Mouse (Mus musculus): ENCODE results near the gene Tbc1d8.
A peak's percentile ranks its signal among the peaks of the same experiment; 100 is the strongest.

The Tbc1d8 gene

DNA sequence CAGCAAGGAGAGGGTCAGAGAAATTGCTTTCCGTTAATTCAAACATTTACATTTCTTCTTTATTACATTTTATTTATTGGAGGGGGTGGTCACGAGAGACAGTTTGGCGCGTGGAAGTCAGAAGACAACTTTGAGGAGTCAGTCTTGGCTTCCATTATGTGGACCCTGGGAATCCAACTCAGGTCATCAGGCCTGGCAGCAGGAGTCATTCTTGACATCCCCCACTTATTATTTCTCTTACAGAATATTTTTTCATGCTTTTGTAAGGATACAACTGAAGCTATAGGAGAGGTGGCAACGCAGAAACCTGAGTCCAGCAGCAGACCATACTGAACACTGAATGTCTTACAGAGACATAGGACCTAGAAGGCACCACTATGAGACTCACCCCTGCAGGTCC lies 699 bp upstream of the Tbc1d8 start:
- peak in 1 of 2 experiments; percentile 44 for DNase-seq (ENCODE audit: inconsistent age in 2 of 2, low spot score in 1 of 2)

DNA sequence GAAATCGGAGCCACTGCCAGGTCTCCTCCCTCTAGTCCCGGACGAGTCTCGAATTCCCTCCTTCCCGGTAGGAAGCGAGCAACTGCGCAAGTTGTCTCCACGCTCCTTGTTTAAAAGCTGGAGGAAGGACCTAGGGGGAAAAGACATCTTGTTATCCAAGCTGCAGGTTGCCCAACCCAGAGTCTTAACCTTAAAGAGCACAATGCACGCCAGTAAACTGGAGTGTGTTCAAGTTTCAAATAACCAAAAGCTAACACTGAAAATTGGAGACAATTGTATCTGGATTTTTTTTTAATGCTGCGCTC lies 293 bp upstream of the Tbc1d8 start:
- DNase-seq (ENCODE audit: inconsistent age in 2 of 2, low spot score in 1 of 2), result no peak

DNA sequence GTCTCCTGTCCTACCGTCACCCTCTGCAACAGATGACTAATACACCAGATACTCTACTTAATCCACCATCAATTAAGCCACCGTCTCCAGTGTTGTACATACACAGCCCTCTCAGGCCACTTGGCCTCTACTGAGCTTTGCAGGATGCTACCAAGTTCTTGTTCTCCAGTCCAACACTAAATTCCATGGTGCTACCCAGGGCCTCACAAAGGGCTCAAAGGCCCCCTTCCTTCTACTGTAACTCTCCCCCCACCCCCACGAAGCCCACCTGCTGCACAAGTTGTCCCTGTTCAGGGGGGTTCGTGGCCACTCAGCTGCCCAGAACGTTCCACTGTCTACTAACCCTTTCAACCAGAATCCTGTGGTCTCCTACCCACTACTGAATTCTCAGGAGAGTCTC lies 1.5 kb downstream of the Tbc1d8 start:
- no peak for DNase-seq (ENCODE audit: inconsistent age in 2 of 2, low spot score in 1 of 2)

DNA sequence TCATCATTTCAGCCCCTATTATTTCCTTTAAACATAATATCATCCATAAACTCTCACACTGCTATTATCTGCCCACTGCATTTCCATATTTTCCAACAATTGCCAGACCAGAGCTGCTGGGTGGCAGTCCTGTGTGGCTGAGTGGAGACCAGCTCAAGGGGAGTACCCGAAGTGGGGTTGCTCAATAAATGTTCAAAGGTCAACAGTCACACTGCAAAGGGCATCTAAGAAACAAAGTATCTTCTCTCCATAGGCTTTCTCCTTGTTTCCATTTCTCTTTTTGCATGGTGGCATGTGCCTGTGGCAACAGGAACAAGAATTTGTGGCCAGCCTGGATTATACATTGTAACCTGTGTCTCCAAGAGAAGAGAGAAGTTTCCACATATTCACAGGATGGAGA lies 2.2 kb downstream of the Tbc1d8 start:
- DNase-seq (ENCODE audit: inconsistent age in 2 of 2, low spot score in 1 of 2), result no peak

DNA sequence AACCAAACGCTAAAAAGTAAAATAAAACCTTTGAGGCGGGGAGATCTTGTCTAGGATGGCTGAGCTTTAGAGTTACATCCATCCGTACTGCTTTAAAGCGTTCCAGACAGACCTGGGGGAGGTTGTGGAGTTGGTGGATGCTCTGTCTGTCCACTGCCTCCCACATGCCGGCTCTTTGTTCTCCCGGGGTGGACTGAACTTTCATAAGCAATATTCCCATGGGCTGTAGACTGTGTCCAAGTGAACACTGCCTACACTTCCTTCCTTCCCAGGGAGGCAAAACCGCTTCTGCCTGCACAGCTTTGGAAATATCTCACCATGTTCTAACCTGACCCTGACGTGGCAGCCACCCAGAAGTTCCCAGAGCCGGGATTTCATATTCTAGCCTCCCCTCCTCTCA lies 4.0 kb downstream of the Tbc1d8 start:
- no peak for DNase-seq (ENCODE audit: inconsistent age in 2 of 2, low spot score in 1 of 2)

DNA sequence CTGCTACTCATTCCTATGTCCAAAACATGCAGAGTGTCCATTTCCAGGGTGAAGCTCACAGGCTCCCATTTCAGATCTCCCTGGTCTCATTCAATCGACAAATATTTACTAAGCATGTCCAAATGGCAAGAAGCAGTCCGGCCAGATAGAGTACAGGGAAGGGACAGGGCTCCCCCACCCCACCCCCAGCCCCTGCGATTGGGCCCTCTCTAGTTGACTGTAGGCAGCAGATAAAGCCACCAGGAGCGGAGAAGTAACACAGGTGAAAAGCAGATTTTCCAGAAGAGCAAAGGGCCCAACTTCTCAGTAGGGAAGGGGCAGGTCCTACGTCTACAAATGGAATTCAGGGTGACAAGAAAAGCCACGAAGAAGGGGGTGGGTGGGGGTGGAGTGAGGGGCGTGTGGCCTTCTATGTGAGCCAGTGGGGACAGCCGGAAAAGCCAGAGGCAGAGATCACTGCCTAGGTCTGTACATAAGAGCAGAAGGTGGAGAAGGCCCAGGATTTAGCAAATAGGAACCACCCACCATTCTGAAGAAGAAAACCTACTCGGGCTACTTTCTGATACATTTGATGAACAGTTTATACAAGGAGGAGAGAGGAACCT lies 7.2 kb downstream of the Tbc1d8 start:
- DNase-seq (ENCODE audit: inconsistent age in 2 of 2, low spot score in 1 of 2), result no peak

DNA sequence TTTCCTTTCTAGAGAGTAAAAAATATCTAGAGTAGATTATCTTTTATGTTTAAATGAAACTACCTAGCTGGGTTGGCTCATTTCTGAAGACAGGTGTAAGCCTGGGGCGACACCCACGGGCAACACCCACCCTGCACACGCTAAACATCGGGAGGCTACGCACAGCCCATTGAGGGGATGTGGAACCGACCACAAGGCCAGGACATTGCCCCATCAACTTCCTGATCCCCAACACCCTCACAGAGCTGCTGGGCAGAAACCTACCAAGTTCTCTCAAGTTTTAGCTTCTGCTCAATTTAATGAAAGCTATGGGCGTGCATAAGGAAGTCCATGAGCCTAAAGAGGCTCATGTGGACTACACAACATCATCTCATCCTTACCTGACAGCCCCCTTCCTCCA lies 9.6 kb downstream of the Tbc1d8 start:
- DNase-seq (ENCODE audit: inconsistent age in 2 of 2, low spot score in 1 of 2), result no peak

DNA sequence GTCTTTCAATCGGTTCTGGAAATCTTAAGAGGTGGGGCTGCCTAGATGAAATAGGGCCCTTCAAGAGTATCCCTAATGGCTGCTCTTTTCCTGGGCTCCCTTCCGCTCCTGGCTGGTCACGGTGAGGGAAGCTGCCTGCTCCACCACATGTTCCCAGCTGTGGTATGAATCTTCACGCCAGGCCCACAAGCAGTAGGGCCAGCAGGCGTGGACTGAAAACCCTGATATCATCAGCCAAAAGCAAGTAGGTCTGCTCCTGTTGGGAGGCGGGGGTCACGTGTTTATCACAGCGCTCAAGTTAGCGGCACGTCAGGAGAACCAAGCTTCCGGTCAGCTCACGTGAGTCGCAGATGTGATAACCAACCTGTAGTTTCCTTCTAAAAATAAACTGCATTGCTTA lies 12.0 kb downstream of the Tbc1d8 start:
- DNase-seq (ENCODE audit: inconsistent age in 2 of 2, low spot score in 1 of 2), result no peak

DNA sequence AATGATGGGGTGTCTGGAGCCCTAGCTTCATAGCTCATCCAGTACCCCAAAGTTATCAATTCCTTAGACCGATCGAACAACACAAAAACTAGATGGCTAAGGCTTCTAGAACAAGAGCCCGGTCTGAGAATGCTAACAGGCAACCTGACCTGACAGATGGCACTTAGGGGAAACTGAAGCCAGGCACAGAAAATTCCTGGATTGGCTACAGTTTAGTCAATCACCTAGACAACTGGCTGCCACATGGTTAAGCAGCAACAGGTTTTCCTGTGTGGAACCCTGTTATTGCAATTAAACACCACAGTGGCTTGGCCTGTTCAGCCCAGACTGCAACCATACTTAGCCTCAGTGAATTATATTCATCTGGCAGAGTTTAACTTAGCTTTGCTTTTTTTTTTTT lies 13.8 kb downstream of the Tbc1d8 start:
- no peak for DNase-seq (ENCODE audit: inconsistent age in 2 of 2, low spot score in 1 of 2)

DNA sequence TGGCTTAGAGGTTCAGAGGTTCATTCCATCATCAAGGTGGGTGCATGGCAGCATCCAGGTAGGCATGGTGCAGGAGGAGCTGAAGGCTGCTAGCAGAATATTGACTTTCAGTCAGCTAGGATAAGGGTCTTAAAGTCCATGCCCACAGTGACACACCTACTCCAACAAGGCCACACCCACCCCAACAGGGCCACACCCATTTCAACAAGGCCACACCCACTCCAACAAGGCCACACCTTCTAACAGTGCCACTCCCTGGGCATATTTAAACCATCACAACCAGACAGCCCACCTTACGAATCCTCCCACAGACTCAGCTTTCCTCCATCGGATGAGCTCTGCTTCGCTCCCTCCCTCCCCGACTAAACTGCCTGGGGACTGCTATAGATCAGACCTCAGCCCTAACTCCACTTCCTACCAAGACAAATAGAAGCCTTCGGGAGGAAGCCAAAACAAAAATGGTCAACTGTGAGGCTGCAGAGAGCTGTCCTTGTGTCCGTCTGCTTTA lies 15.6 kb downstream of the Tbc1d8 start:
- no peak for DNase-seq (ENCODE audit: inconsistent age in 2 of 2, low spot score in 1 of 2)

DNA sequence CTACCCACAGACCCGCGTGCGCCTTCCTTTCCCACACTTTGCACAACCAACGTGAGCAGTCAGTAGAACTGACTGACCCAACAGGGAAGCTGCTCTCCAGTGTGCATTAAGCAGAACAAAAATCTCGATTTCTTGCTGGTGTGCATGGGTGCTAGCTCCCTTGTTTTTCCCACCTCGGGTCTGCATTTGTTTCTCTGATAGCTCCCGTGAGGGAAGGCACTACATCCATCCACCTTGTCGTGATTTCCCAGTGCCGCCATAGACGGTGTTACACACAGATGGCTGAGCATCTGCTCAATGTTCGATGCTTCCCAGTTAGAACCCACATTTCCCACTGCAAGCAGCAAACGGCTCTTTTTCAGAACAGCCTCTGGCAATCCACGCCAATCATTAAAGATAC lies 16.5 kb downstream of the Tbc1d8 start:
- DNase-seq (ENCODE audit: inconsistent age in 2 of 2, low spot score in 1 of 2), result no peak

DNA sequence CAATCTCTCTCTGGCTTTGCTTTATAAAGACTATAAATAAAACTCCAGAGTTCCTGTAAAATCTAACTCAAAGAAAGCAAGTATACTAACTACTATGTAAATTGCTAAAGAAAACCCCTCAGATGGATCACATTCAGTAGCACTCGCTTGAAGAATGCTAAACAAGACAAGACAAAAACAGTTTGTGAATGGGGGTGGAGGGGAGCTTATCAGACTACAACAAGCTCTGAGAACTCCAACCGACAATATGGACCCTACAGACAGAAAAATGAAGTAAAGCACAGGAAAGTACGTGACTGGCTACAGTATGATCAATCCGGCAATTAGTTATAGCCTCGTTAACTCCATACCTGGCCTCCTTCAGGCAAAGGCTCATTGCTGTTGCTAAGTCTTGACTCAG lies 18.1 kb downstream of the Tbc1d8 start:
- no peak for DNase-seq (ENCODE audit: inconsistent age in 2 of 2, low spot score in 1 of 2)

DNA sequence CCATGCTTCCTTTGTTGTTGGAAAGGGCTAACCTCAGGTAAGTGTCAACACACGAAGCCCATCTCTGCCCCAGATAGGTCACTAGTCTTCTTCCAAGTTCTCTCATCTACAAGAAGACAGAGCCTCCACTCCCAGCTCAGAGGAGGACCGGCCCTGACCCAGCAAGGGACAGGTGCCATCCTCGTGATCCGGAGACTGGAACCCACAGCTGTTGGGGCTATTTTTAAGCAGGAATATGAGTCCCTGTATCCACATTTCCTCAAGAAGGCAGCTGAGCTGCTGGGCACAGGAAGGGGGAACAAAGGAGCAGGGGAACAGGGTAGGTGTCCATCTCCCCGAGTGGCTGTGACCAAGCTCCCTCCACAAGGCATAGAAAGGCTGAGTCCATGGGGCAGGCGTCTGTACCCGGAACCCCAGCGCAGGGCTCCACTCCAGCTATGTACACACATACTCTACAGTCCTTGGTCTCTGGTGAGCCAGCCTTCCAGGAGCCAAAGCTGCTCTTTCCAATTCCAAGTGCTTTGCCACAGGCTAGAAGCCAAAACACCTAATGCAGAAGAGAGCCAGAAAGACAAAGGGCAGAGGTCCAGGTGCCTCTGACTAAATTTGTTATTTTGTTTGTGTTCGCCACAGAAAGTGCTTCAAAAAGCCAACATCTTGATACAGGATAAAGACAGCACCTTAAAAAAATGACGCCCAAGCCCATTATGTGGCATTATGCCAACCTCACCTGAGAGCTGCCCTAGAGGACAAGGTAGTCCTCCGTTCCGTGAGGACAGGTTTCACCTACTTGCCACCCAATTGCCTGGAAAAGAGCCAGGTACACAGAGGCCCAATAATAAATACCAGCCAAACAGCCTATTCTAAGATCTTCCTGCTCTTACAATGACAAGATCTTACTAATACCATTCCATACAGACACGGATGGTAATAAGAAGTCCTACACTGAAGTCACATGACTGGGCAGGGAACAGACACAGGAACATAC lies 20.4 kb downstream of the Tbc1d8 start:
- no peak for DNase-seq (ENCODE audit: inconsistent age in 2 of 2, low spot score in 1 of 2)

DNA sequence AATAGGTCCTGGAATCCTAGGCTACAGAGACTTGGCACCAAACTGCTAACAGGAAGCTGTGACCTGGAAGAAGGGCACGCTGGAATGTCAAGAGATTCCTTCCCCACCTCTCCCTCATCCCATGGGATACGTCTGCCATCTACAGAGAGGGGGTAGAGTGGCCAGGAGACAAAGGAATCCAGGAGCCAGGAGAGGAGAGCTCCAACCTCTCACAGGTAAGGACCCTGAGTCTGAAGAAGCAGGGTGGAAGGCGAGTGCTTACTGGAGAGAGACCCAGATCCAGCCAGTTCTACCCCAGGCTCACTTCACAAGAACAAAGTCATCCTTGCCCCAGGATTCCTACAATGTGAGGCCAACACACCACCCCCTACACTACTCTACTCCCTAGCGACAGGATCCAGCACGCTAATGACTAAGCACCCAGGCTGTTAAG lies 22.1 kb downstream of the Tbc1d8 start:
- DNase-seq (ENCODE audit: inconsistent age in 2 of 2, low spot score in 1 of 2), result no peak

DNA sequence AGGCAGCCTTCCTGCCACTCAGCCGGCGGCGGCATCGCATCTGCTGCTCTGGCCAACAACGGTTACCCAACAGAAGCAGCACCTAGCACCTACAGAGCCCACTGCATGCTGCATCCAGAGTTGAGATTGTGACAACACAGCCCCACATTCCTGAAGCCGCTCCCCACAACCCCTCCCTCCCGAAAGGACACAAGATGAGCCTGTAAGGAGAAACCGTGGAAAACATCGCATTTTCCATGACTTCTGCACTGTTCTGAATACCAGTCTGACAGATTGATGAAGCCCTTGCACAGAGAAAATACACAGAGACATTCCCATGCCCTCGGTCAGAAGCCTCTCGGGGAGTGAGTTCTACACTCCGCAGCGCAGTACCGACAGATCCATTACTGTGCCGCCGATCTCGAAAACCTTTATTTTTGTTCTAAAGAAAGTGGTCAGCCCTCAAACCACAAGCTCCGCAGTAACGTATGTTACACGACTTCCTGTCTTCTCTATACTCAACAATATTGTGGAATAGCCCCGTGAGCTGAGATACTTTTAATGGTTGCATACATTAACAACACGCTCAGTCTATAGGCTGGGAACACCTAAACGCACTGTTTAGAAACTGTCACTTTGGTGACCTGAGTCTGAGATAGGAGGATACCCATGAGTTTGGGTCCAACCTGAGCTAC lies 23.1 kb downstream of the Tbc1d8 start:
- DNase-seq (ENCODE audit: inconsistent age in 2 of 2, low spot score in 1 of 2), result no peak

DNA sequence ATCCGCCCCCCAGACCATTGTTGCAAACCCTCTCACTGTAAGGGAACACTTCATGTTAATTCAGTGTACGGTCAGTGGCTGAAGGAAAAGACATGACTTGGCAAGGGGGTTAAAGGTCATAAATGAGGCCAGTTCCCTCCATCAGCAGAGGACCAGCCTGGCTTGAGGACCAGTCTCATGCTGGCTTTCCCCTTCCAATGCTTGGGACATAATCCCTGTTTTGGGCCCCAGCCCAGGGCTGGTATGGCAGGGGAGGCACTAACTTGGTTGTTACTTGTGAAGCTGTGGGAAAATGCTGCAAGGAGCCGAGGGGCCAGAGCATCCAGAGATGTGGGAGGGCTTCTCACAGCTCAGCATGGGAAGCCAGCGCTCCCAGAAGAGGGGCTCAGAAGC lies 23.8 kb downstream of the Tbc1d8 start:
- no peak for DNase-seq (ENCODE audit: inconsistent age in 2 of 2, low spot score in 1 of 2)

DNA sequence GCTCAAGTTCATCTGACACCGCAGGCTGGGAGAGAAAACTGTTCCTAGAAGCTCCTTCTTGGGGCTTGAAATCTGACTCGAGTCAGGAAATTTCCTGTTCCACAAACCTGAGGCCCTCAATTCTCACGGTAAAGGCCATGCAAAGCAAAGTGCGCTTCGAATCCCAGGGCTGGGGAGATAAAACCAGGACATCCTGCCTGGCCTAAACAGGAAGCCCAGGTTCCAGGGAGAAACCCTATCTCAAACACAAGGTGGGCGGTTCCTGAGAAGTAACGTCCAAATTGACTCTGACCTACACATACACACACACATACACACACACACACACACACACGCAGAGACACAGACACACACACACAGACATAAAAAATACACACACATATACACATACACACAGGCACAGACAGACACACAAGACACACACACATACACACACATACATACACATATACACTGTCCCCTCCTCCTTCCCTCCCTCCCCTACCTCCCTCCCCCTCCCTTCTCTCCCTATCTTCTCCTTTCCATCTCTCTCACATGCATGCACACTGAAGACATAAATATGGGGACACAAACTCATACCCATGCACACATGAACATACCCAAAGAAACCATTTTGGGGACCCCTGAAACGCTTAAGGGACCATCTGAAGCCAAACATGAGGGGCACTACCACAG lies 24.3 kb downstream of the Tbc1d8 start:
- DNase-seq (ENCODE audit: inconsistent age in 2 of 2, low spot score in 1 of 2), result no peak

DNA sequence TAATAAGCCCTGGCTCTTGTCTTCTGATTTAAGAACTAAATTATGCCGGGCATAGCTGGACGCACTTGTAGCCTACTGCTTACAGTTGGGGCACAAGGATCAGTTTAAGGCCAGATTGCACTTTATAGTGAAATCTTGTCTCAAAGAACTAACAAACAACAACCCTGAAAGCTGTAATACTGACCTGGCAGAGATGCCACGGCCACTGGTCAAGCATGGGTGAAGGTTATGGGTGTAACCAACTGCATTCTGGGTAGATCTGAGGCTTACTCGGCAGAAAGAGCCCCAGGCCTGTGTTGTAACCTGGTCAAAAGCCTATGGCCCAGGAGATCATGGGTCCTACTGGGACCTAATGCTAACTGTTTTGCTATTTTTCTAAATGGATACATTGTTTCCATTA lies 26.4 kb downstream of the Tbc1d8 start:
- DNase-seq (ENCODE audit: inconsistent age in 2 of 2, low spot score in 1 of 2), result peak in 1 of 2 experiments; percentile 50

DNA sequence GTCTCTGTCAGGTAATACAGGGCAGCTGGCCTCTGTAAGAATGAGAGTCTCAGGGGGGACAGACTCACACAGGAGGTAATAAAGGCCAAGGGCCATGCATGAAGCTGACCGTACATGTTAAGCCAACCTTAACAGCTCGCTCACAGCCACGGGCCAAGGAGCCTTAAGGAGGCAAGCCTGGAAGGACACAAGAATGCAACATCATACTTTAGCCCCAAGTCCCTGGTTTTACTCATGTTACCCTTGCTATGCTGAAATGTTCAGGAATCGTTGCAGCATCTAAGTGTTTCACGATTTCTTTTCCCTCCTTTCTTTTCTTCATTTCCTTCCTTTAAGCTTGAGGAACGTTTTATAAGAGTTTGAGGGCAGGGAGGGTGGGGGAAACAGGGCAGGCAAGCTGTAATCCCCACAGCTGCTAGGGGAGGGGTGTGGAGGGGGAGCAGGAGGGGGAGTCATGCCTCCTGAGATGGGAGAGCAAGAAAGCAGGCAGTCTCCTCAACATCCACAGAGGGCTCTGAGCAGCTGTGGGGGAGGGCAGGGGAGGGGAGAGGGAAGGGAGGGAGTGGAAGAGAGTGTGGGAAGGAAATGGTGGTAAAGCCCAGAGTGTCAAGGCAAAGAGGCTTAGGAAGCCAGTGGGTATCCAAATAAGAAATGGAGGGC lies 28.4 kb downstream of the Tbc1d8 start:
- no peak for DNase-seq (ENCODE audit: inconsistent age in 2 of 2, low spot score in 1 of 2)

DNA sequence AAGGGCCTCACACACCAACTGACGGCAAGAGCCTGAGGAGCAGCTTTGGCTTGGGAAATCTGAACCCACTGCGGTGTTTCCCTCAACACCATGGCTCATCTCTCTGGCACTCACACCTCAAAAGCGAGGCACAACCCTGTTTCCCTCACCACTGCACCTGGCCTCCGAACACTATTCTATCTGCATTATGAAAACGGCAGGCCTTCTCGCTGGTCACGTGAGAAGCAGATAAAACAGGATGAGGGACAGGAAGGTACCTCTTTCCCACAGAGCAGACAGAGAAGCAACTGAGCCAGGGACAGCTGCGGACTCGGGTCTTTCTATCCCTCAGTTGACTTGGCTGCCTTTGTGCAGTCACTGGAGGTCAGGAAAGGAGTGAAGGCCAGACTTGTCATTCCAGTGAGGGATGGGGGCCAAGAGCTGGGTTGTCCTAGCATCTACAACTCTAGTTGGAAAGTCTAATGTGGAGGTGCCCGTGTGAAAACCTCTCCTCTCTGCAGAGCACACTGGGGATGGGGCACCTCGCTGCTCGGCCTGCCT lies 29.2 kb downstream of the Tbc1d8 start:
- peak in 1 of 2 experiments; percentile 52 for DNase-seq (ENCODE audit: inconsistent age in 2 of 2, low spot score in 1 of 2)

DNA sequence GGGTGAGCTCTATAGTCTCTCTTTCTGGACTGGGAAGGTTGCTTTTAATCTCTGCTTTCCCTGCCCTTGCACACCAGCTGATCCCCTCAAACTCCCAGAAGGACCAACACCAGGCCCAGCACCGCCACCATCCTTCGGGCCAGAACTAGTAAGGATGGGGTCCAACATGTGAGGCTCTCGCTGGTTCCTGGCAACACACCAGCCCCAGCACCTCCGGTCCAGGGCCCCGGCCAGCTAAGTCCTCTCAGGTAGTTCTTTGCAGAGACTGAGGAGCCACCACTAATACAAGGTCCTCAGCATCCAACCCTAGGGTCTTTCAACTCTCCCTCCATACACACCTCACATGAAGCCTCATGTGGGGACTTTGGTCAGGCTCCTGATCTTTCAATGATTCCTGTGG lies 29.7 kb downstream of the Tbc1d8 start:
- DNase-seq (ENCODE audit: inconsistent age in 2 of 2, low spot score in 1 of 2), result no peak
